Mouse (Mus musculus): ENCODE data around the gene Adal. TPM values are rescaled to one million over a fixed set of nuclear protein-coding genes. Genes with fewer than 3 reads are reported as not detected.
"Not testable (repeated sequence)": the region's sequence is repeated elsewhere in the genome, so short reads cannot be mapped to it uniquely, and the experiment has no call there.

Gene Adal
- 10 to 100 TPM; 10.3 to 11.2 TPM for total RNA-seq (2021)
- long read RNA-seq, experiment 1, partial matches to known transcripts: 0 of 7 reads
- long read RNA-seq, experiment 1, other reads (novel, unspliced or antisense): 5 of 7 reads
- long read RNA-seq, experiment 2, partial matches to known transcripts: 0 of 2 reads
- long read RNA-seq, experiment 2, other reads (novel, unspliced or antisense): 1 of 2 reads

- DNase-seq: peak; percentile 94 to 95
Observed at GRCm38 (mm10) chr2:121140018-121140882, at the start of gene Adal, which contains the start of gene Lcmt2. TSS of gene Adal (plus strand) at chr2:121140428. TSS of gene Lcmt2 (minus strand) at chr2:121140653.

GRCm38 (mm10) chr2:121102051-121102450 lies 38.2 kb upstream of the Adal start:
- peak; percentile 37 to 72 for DNase-seq

DNA sequence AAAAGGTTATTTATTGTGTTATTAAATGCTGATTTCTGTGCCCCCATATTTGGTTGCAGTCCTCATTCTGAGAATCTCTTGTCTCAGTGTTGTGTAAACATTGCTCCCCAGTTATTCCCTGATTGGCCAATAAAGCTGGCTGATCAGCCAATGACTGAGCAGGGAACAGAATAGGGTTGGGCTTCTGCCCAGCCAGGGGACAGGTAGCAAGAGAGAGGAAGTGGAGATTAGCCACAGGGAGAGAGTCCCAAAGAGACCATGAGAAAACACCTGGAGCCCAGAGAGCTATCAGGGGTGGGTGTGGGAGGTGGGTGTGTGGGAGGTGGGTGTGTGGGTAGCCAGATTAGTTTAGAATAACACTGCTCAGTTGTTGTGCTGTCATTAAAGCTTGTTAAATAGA lies 34.3 kb upstream of the Adal start:
- DNase-seq: no peak

- no peak for DNase-seq
Observed at GRCm38 (mm10) chr2:121109695-121110094, 30.5 kb upstream of the Adal start, which contains the start of gene Tgm7. TSS of gene Tgm7 (minus strand) at chr2:121109795.

GRCm38 (mm10) chr2:121115418-121115817 lies 24.8 kb upstream of the Adal start:
- no peak for DNase-seq

DNA sequence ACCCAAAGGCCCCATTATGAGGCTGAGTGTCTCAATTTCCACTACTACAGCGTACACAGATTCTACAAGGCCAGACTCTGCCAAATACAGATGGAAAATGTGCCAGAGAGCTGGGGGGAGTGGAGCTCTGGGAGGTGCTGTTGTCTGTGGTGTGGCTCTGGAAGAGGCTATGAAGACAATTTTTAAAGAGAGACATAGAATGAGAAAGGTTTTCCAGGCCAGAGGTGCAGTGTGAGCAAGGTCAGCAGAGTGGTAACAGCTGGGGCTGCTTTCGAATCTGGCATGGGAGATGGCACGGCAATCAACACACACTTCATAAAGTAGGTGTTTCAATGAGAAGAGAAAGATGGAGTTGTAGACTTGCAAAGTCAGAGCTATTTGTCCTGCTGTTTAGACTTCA lies 21.0 kb upstream of the Adal start:
- no peak for DNase-seq

DNA sequence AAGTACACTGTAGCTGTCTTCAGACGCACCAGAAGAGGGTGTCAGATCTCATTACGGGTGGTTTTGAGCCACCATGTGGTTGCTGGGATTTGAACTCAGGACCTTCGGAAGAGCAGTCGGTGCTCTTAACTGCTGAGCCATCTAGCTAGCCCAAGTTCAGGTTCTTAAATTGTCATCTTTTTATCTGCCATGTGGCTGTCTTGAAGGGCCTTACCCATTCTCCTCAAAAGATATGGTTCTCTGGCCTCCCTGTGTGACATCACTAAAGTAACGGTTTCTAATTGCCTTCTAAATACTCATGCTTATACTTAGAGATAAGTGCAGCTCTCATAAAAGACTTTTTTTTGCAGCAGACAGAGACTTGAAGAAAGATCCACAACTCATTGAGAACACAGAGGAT lies 13.9 kb upstream of the Adal start:
- not testable (repeated sequence) for DNase-seq

- no peak for DNase-seq
Observed at GRCm38 (mm10) chr2:121127536-121127935, 12.7 kb upstream of the Adal start.

GRCm38 (mm10) chr2:121128865-121129620 lies 11.2 kb upstream of the Adal start:
- DNase-seq: no peak

GRCm38 (mm10) chr2:121132822-121133221 lies 7.4 kb upstream of the Adal start:
- no peak for DNase-seq

- no peak for DNase-seq
Observed at GRCm38 (mm10) chr2:121137371-121137770, 2.9 kb upstream of the Adal start.

- DNase-seq: peak; percentile 77 to 83
Observed at GRCm38 (mm10) chr2:121139266-121140017, 786 bp upstream of the Adal start.

DNA sequence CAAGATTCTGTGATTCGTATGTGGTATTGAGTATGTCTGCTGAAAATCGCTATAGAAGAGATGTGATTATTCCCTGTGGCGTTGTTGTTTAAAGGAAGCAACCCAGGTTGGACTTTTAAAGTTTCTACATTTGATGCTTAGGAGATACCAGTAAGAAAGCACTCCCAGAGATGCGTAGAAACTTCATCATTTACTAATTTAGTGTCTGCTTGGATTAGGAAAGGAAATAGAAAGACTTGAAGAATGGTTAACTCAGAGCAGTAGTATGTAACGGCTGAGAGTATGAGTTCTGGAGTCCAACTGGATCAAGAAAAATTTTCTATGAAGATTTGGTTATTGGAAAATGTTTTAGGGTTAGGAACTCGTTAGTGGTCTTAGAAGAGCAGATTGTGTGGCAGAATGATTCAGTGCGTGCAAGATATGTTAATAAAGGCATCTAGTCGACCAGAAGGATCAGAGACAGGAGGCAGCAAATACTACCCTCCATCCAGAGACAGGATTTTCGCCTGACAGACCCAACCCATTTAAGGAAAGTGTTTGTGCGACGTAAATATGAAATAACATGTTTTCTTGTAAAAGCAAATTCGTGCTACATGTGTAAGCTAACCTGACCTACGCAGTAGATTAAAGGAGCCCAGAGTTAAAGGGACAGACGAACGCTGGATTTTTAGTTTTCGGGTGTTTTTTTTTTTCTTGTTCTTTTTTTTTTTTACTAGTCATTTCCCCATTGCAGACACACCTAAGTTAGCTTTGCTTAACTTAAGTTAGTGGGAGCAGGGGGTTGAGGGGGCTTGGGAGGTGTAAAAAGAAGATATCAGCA lies 1.2 kb downstream of the Adal start:
- no peak for DNase-seq

DNA sequence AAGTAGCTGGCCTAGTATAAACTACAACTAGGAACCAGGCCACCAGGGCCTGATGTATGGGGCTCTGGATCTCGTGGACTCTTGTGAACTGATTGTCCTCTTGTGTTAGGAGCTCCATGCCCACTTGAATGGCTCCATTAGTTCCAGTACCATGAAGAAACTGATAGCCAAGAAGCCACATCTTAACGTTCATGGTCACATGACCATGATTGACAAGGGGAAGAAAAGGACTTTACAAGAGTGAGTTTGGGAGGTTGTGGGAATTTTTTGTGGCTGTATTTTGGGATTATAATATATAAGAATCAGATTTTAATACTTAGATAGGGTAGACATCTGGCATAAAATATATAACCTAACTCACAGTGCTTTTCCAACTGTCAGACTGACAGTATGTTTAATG lies 2.2 kb downstream of the Adal start:
- DNase-seq: no peak

- DNase-seq: no peak
Observed at GRCm38 (mm10) chr2:121149679-121150078, 9.5 kb downstream of the Adal start.

GRCm38 (mm10) chr2:121153100-121153499 lies 12.9 kb downstream of the Adal start:
- no peak for DNase-seq

GRCm38 (mm10) chr2:121169173-121169572 lies 28.9 kb downstream of the Adal start:
- no peak for DNase-seq

- DNase-seq: peak; percentile 42 to 57
Observed at GRCm38 (mm10) chr2:121169902-121170301, 29.7 kb downstream of the Adal start.

DNA sequence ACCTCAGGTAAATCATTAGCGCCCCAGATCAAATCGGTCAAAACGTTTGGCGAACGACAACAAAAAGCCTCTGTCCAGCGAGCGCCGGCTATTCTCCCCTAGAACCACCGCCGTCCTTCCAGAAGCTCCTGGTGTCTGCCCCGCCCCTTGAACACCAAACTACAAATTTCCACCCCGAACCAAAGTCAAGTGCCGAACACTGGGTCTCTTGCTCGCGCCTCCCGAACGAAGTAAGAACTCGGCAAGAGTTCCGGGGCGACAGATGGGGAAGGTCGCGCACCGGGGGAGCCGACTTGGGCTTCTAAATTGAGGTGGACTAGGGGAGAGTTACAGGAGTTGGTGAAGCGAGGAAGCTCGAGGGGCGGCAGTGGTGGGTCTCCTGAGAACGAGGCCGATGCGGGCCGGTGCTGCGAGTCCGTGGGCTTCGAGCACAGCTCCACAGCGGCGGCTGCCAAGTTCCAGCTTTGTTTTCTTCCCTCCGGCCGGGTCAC lies 30.3 kb downstream of the Adal start, which contains the start of gene Tubgcp4:
Gene Tubgcp4, plus strand, starts transcription at position 174 of the 491 bp plus-strand sequence.
- peak in 1 of 2 experiments; percentile 63 for DNase-seq

- peak; percentile 92 to 95 for DNase-seq
Observed at GRCm38 (mm10) chr2:121170980-121171742, 30.9 kb downstream of the Adal start, which contains the start of gene Zscan29. TSS of gene Zscan29 (minus strand) at chr2:121171125.
